Mouse (Mus musculus) neural tube, embryonic 12.5 days (tissue): Measurements from ENCODE around the gene Tbc1d5. TPM values are rescaled to one million over a fixed set of nuclear protein-coding genes. Genes with fewer than 3 reads are reported as not detected.

Experiments used
- ATAC-seq: fragments of 200-750 bp; cut with Nextera tagmentation; 2 replicates; pipeline ENCODE4 v1.8.0; 2017; ENCODE audit warnings: low read depth, mild to moderate bottlenecking, moderate TSS enrichment, moderate library complexity; ENCODE audit not compliant: low FRiP score
- H3K27ac ChIP-seq: fragments of 300-500 bp; sonication (generic); 2 replicates; pipeline ENCODE4 v1.5.1; 2016
- H3K27me3 ChIP-seq: fragments of 300-500 bp; sonication (generic); replicated peaks from 2 replicates; pipeline ENCODE4 v1.6.1; 2016; ENCODE audit warnings: mild to moderate bottlenecking
- H3K36me3 ChIP-seq: fragments of 300-500 bp; sonication (generic); 2 replicates; pipeline ENCODE4 v1.6.1; 2016; ENCODE audit warnings: mild to moderate bottlenecking
- H3K4me1 ChIP-seq: fragments of 300-500 bp; sonication (generic); 2 replicates; pipeline ENCODE4 v1.6.1; 2016
- H3K4me2 ChIP-seq: fragments of 300-500 bp; sonication (generic); replicated peaks from 2 replicates; pipeline ENCODE4 v1.6.1; 2016; ENCODE audit warnings: mild to moderate bottlenecking
- H3K4me3 ChIP-seq: fragments of 300-500 bp; sonication (generic); 2 replicates; pipeline ENCODE4 v1.5.1; 2016
- H3K9ac ChIP-seq: fragments of 300-500 bp; sonication (generic); 2 replicates; pipeline ENCODE4 v1.6.1; 2016; ENCODE audit warnings: mild to moderate bottlenecking
- H3K9me3 ChIP-seq: fragments of 300-500 bp; sonication (generic); 2 replicates; pipeline ENCODE4 v1.6.1; 2016; ENCODE audit warnings: mild to moderate bottlenecking
- WGBS: fragments of 180-500 bp; shearing (Covaris S2); methylation state at CpG from one replicate; pipeline ENCODE4 v1.1.7; 2016; 5-methylcytosine and 5-hydroxymethylcytosine counted together
- polyA plus RNA-seq: library from polyadenylated mRNA; unstranded; fragments of >200 nt; fragmentation: Nextera tagmentation; extraction: Ambion mirVana; gene quantifications from 2 replicates; pipeline ENCODE4 v1.2.1, GENCODE M21; 2016

The Tbc1d5 gene
- polyA plus RNA-seq, 1 experiment from 2014 or later: 10.6 TPM

- ATAC-seq: peak; percentile 87
- peak overlapping the region; percentile 71 for H3K4me2 ChIP-seq
- peak overlapping the region; percentile 97 for H3K9ac ChIP-seq
- no peaks in the 10 kb centered on the region for H3K27me3 ChIP-seq
- peak overlapping the region; percentile 99 for H3K27ac ChIP-seq
- H3K4me3 ChIP-seq: peak overlapping the region; percentile 78
- under 1% methylated on average over 58 of the region's 59 CpGs for WGBS
- peaks cover 4% of the 10 kb centered on the region; the same call in 1 of the 2 replicates for H3K4me1 ChIP-seq
- no peaks in the 10 kb centered on the region for H3K9me3 ChIP-seq
- H3K36me3 ChIP-seq: no peaks in the 10 kb centered on the region
Observed at GRCm38 (mm10) chr17:51178491-51179194, 509 bp downstream of the Tbc1d5 start.

DNA sequence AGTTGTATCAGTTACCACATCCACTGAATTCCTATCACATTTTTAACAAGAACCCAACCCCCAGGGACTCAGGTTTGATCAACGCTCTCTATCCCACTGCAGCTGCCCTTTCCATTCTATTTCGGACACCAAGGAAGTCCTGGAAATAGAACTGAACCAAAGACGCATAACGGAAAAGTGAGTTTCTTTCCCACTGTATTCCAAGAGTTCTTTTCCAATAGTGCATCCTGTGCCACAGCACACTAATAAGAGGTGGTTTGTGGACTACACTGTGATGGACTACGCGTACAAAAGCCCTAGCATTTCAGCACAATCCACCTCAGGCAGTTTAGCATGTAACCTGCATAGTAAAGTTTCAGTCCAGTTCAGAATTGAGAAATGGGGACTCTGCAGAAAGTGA, 1.2 kb downstream of the Tbc1d5 start:
- H3K4me2 ChIP-seq: peak overlapping the region; percentile 71
- no peak for ATAC-seq
- H3K9ac ChIP-seq: peak overlapping the region; percentile 97; the same call in 1 of the 2 replicates
- no peaks in the 10 kb centered on the region for H3K27me3 ChIP-seq
- H3K27ac ChIP-seq: no peak overlapping the region
- 67% methylated on average over 6 of the region's 6 CpGs for WGBS
- H3K9me3 ChIP-seq: no peaks in the 10 kb centered on the region
- H3K4me3 ChIP-seq: peak overlapping the region; percentile 78
- H3K36me3 ChIP-seq: no peaks in the 10 kb centered on the region
- peaks cover 4% of the 10 kb centered on the region; the same call in 1 of the 2 replicates for H3K4me1 ChIP-seq

- Histone ChIP-seq H3K9ac (no peak overlapping the region), H3K27ac (no peak overlapping the region), H3K4me2 (no peak overlapping the region), H3K4me1 (no peaks in the 10 kb centered on the region), H3K36me3 (no peaks in the 10 kb centered on the region), H3K9me3 (no peaks in the 10 kb centered on the region), H3K27me3 (no peaks in the 10 kb centered on the region), H3K4me3 (no peak overlapping the region)
- ATAC-seq: no peak
- 88% methylated on average over 1 of the region's 1 CpGs for WGBS
Observed at GRCm38 (mm10) chr17:51172332-51172731, 6.8 kb downstream of the Tbc1d5 start.

DNA sequence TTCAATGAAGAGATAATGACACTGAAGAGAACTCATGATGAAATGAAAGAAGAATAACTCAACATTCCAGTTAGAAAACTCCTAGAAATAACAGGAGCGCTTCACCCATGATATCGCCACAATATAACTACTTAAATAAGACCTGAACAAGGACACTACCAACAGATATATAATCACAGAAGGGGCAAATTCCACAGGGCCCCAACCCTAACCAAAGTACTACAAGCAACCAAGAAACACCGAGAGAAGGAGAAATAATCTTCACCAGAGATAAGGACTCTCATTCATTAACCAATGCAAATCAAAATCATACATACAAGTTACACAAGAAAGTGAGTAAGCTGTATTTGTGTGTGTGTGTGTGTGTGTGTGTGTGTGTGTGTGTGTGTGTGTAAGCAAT, 7.6 kb downstream of the Tbc1d5 start:
- Histone ChIP-seq H3K27me3 (no peaks in the 10 kb centered on the region), H3K9me3 (no peaks in the 10 kb centered on the region), H3K4me3 (no peak overlapping the region), H3K4me1 (no peaks in the 10 kb centered on the region), H3K36me3 (no peaks in the 10 kb centered on the region), H3K9ac (no peak overlapping the region), H3K4me2 (no peak overlapping the region), H3K27ac (no peak overlapping the region)
- 94% methylated on average over 3 of the region's 3 CpGs for WGBS
- ATAC-seq: no peak

- Histone ChIP-seq H3K4me1 (no peaks in the 10 kb centered on the region), H3K9ac (no peak overlapping the region), H3K4me3 (no peak overlapping the region), H3K27ac (no peak overlapping the region), H3K27me3 (no peaks in the 10 kb centered on the region), H3K9me3 (no peaks in the 10 kb centered on the region), H3K4me2 (no peak overlapping the region), H3K36me3 (no peaks in the 10 kb centered on the region)
- WGBS: 88% methylated on average over 4 of the region's 4 CpGs
- ATAC-seq: no peak
Observed at GRCm38 (mm10) chr17:51169911-51170310, 9.2 kb downstream of the Tbc1d5 start.

DNA sequence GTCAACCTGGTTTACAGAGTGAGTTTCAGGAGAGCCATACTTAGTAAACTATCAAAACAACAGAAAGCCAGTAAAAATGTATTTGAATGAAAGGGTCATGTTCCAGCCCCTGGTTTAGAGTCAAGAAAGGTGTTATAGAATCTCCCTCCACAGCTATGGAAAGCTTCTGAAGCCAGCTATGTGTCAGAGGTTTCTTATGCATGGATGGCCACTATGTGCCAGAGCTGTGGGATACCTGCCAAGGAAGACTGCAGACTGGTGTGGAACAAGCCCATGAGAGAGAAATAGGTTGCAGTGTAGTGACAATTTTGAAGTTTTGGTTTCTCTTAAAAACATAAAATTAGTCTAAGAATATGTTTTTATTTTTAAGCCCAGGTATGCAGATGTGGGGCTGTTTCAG, 16.8 kb downstream of the Tbc1d5 start:
- no peak for ATAC-seq
- no peak overlapping the region for H3K9ac ChIP-seq
- no peaks in the 10 kb centered on the region for H3K4me1 ChIP-seq
- no peak overlapping the region for H3K4me2 ChIP-seq
- H3K4me3 ChIP-seq: no peak overlapping the region
- no peak overlapping the region for H3K27ac ChIP-seq
- H3K36me3 ChIP-seq: no peaks in the 10 kb centered on the region
- no peaks in the 10 kb centered on the region for H3K27me3 ChIP-seq
- H3K9me3 ChIP-seq: no peaks in the 10 kb centered on the region

GRCm38 (mm10) chr17:51159261-51159660, 19.9 kb downstream of the Tbc1d5 start:
- H3K27me3 ChIP-seq: no peaks in the 10 kb centered on the region
- no peak overlapping the region for H3K4me2 ChIP-seq
- no peaks in the 10 kb centered on the region for H3K4me1 ChIP-seq
- no peak overlapping the region for H3K4me3 ChIP-seq
- H3K36me3 ChIP-seq: no peaks in the 10 kb centered on the region
- 95% methylated on average over 5 of the region's 5 CpGs for WGBS
- no peak for ATAC-seq
- H3K9ac ChIP-seq: no peak overlapping the region
- H3K9me3 ChIP-seq: no peaks in the 10 kb centered on the region
- no peak overlapping the region for H3K27ac ChIP-seq

GRCm38 (mm10) chr17:51150999-51151398, 28.2 kb downstream of the Tbc1d5 start:
- Histone ChIP-seq H3K4me2 (no peak overlapping the region), H3K9me3 (no peaks in the 10 kb centered on the region), H3K27ac (no peak overlapping the region), H3K9ac (no peak overlapping the region), H3K27me3 (no peaks in the 10 kb centered on the region), H3K4me1 (no peaks in the 10 kb centered on the region), H3K36me3 (no peaks in the 10 kb centered on the region), H3K4me3 (no peak overlapping the region)
- WGBS: 29% methylated on average over 3 of the region's 3 CpGs
- ATAC-seq: no peak

DNA sequence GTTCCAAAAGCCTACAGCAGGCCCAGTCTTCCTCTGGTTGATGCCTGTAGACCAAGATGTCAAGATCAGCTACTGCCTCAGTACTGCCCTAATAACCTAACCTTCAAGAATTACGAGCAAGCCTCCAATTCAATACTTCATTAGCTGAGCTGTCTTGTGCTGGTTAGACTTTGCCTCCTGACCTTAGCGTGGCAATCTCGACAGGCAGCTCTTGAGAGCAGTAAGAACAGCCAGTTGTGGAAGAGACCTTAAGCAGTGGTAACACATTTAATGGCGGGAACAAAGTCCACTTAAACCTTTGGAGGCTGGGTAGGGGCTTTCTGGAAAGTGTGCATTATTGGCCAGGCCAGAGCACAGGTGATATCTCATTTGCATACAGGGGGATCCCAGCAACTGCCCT, 34.2 kb downstream of the Tbc1d5 start:
- Histone ChIP-seq H3K4me1 (no peaks in the 10 kb centered on the region), H3K36me3 (no peaks in the 10 kb centered on the region)
- WGBS: 88% methylated on average over 4 of the region's 4 CpGs

DNA sequence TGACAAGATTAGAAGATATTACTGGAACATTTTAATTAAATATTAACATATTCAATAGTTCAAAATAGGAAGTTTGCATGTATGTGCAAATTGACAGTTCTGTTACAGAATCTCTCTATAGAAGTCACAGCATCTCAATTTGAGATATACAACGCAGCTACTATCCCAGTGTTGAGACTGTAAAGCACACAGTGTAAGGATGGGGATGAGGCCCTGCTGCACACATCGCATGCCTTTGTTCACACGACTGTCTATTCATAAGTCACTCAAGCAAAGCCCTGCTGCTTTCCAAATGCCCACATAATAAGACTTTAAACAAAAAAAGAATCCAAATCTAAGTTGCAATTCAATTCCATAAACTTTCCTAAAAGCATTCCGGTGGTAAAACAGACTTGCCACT, 37.1 kb downstream of the Tbc1d5 start:
- Histone ChIP-seq H3K4me3 (no peak overlapping the region), H3K4me2 (no peak overlapping the region), H3K36me3 (no peaks in the 10 kb centered on the region), H3K27ac (no peak overlapping the region), H3K27me3 (no peaks in the 10 kb centered on the region), H3K4me1 (no peaks in the 10 kb centered on the region), H3K9ac (no peak overlapping the region), H3K9me3 (no peaks in the 10 kb centered on the region)
- no peak for ATAC-seq
- WGBS: 81% methylated on average over 4 of the region's 4 CpGs

More for the DNA sequence above, 34.2 kb downstream of the Tbc1d5 start:
- no peak for ATAC-seq
- Histone ChIP-seq H3K27ac (no peak overlapping the region), H3K9ac (no peak overlapping the region), H3K4me3 (no peak overlapping the region), H3K4me2 (no peak overlapping the region), H3K9me3 (no peaks in the 10 kb centered on the region), H3K27me3 (no peaks in the 10 kb centered on the region)

DNA sequence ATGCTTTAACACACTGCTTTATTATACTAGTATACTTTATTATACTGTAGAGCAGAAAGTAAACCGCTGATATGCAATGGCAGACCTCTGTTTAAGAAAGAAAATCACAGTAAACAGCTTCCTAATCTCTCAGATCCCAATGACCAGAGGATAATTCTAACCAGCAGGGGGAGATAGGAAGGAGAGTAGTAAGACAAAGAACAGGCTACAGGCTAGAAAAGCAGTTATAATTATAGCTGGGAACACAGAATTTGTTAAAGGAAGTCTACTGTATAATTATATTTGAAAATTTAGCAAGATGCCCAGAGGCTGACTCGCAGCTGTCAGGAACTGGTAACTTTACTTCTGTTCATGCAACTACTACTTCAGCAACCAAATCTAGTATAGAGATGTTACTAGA, 68.0 kb downstream of the Tbc1d5 start:
- Histone ChIP-seq H3K27ac (no peak overlapping the region), H3K9ac (no peak overlapping the region), H3K9me3 (no peaks in the 10 kb centered on the region), H3K36me3 (no peaks in the 10 kb centered on the region), H3K4me1 (no peaks in the 10 kb centered on the region), H3K4me3 (no peak overlapping the region), H3K4me2 (no peak overlapping the region), H3K27me3 (no peaks in the 10 kb centered on the region)
- WGBS: 80% methylated on average over 2 of the region's 2 CpGs
- 0 out of 2 replicates have a peak, but pooled peaks have one; percentile 21 for ATAC-seq

DNA sequence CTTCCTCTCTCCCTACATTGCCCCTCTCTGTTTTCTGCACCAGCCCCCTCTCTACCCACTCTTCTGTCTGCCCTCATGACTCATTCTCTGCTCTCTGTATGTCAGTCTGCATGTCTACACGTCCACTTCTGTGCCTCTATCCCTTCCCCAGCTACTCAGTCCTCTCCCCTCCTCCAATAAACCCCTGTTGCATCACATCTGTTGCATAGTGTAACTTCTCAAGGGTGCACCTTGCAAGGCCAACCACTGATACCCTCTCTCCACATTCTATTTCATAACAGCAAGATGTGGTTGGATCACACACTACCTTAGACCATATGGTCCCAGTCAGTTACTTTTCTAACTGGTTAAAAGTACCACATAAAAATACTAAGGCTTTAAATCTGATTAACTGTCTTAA, 74.9 kb downstream of the Tbc1d5 start:
- ATAC-seq: no peak
- Histone ChIP-seq H3K9me3 (0 out of 2 replicates have a peak, but pooled peaks cover 3% of the 10 kb centered on the region), H3K36me3 (no peaks in the 10 kb centered on the region), H3K9ac (no peak overlapping the region), H3K4me2 (no peak overlapping the region), H3K27ac (no peak overlapping the region), H3K27me3 (no peaks in the 10 kb centered on the region), H3K4me3 (no peak overlapping the region), H3K4me1 (no peaks in the 10 kb centered on the region)
- 90% methylated on average over 1 of the region's 1 CpGs for WGBS

DNA sequence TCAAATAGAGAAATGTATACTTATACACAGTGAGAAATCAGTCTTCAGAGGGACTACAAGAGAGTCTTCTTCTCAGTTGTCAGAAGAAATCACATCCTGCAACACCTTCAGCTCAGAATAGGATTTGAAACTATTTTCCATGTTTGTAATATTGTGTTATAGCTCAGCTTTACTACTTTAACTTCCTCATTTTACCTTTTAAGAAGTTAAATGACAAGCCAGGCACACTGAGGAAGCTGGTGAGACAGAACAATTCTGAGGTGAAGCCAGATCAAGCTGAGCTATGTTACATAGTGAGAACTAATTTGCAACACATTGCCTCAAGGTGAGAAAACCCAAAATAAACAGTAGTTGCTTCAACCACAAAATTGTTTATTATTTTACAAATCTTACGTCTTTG, 135.3 kb downstream of the Tbc1d5 start:
- Histone ChIP-seq H3K4me3 (no peak overlapping the region), H3K36me3 (no peaks in the 10 kb centered on the region), H3K9ac (no peak overlapping the region), H3K9me3 (no peaks in the 10 kb centered on the region), H3K27me3 (no peaks in the 10 kb centered on the region), H3K27ac (no peak overlapping the region), H3K4me1 (no peaks in the 10 kb centered on the region), H3K4me2 (no peak overlapping the region)
- no peak for ATAC-seq
- WGBS: 71% methylated on average over 1 of the region's 1 CpGs
